Mouse (Mus musculus) megakaryocyte, embryonic 14.5 days (primary cell): Measurements from ENCODE around the gene Grwd1.

Experiments
- FLI1 ChIP-seq: IDR thresholded peaks from 2 replicates; pipeline ENCODE4 v1.6.1; 2012; ENCODE audit warnings: low read length, inconsistent platforms, mixed read lengths
- GATA1 ChIP-seq: IDR thresholded peaks from 3 replicates; pipeline ENCODE4 v1.6.1; 2012; ENCODE audit warnings: mixed read lengths, low read length, inconsistent platforms, borderline replicate concordance

DNA sequence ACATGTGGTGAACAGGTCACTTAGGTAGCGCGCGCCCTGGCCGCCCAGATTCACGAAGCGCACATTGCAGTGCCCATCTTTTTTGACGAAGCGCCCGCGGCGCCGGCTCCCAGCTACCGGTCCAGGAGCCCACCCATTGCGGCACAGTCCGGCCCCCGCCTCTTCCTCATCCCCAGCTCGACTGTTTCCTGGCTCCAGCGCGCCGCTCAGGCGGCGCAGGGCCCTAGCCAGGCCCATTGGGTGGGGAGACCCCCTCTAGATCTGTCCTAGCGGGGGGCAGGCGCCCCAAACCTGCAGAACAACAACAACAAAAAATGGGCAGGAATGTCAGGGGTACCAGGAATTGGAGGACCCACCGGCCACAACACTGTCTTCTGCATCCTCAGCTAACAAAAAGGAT is 10.9 kb downstream of the Grwd1 start:
- TF ChIP-seq GATA1 (no peak), FLI1 (no peak)
